Mouse (Mus musculus): ENCODE data around the gene Bptf. TPM values are rescaled to one million over a fixed set of nuclear protein-coding genes. Genes with fewer than 3 reads are reported as not detected.
"Not testable (repeated sequence)": the region's sequence is repeated elsewhere in the genome, so short reads cannot be mapped to it uniquely, and the experiment has no call there.

Bptf gene
- polyA plus RNA-seq, 1 experiment from 2014 or later = 45.5 TPM

GRCm38 (mm10) chr11:107102465-107103223 lies 29.3 kb downstream of the Bptf start:
- H3K4me2 ChIP-seq = no peak overlapping the region
- WGBS = 77% methylated on average over 11 of the region's 11 CpGs
- ATAC-seq (ENCODE audit: insufficient number of reproducible peaks, insufficient read depth, low FRiP score, low TSS enrichment, low read depth) = no peak
- peaks cover 32% of the 10 kb centered on the region for H3K4me1 ChIP-seq (replicated peaks)
- H3K4me3 ChIP-seq (replicated peaks) = no peak overlapping the region
- no peak overlapping the region for H3K27ac ChIP-seq
- no peaks in the 10 kb centered on the region for H3K9me3 ChIP-seq
- no peaks in the 10 kb centered on the region for H3K27me3 ChIP-seq
- no peak overlapping the region for H3K9ac ChIP-seq (replicated peaks)
- H3K36me3 ChIP-seq = peaks cover 47% of the 10 kb centered on the region

- H3K4me3 ChIP-seq (replicated peaks) = no peak overlapping the region
- H3K4me2 ChIP-seq = no peak overlapping the region
- no peak overlapping the region for H3K9ac ChIP-seq (replicated peaks)
- no peak overlapping the region for H3K27ac ChIP-seq
- 92% methylated on average over 5 of the region's 5 CpGs for WGBS
- H3K9me3 ChIP-seq = no peaks in the 10 kb centered on the region
- peaks cover 7% of the 10 kb centered on the region for H3K4me1 ChIP-seq (replicated peaks)
- no peaks in the 10 kb centered on the region for H3K27me3 ChIP-seq
- no peak for ATAC-seq (ENCODE audit: insufficient number of reproducible peaks, insufficient read depth, low FRiP score, low TSS enrichment, low read depth)
- H3K36me3 ChIP-seq = peaks cover 74% of the 10 kb centered on the region
Observed at GRCm38 (mm10) chr11:107096973-107097372, 35.0 kb downstream of the Bptf start.

- WGBS = 93% methylated on average over 7 of the region's 7 CpGs
- no peak overlapping the region for H3K4me2 ChIP-seq
- H3K9me3 ChIP-seq = no peaks in the 10 kb centered on the region
- ATAC-seq (ENCODE audit: insufficient number of reproducible peaks, insufficient read depth, low FRiP score, low TSS enrichment, low read depth) = no peak
- no peaks in the 10 kb centered on the region for H3K27me3 ChIP-seq
- no peaks in the 10 kb centered on the region for H3K4me1 ChIP-seq (replicated peaks)
- H3K27ac ChIP-seq = no peak overlapping the region
- no peak overlapping the region for H3K4me3 ChIP-seq (replicated peaks)
- no peak overlapping the region for H3K9ac ChIP-seq (replicated peaks)
- H3K36me3 ChIP-seq = peaks cover 80% of the 10 kb centered on the region
Observed at GRCm38 (mm10) chr11:107093871-107094270, 38.1 kb downstream of the Bptf start.

GRCm38 (mm10) chr11:107092637-107093036 lies 39.3 kb downstream of the Bptf start:
- Histone ChIP-seq H3K27me3 (no peaks in the 10 kb centered on the region), H3K4me1 (replicated peaks) (no peaks in the 10 kb centered on the region), H3K4me3 (replicated peaks) (no peak overlapping the region), H3K4me2 (no peak overlapping the region), H3K27ac (no peak overlapping the region), H3K9me3 (no peaks in the 10 kb centered on the region), H3K36me3 (peaks cover 76% of the 10 kb centered on the region), H3K9ac (replicated peaks) (no peak overlapping the region)
- ATAC-seq (ENCODE audit: insufficient number of reproducible peaks, insufficient read depth, low FRiP score, low TSS enrichment, low read depth) = no peak
- WGBS = 95% methylated on average over 7 of the region's 7 CpGs

- Histone ChIP-seq H3K27me3 (no peaks in the 10 kb centered on the region), H3K9ac (replicated peaks) (no peak overlapping the region), H3K4me2 (no peak overlapping the region), H3K27ac (no peak overlapping the region), H3K36me3 (peaks cover 80% of the 10 kb centered on the region), H3K9me3 (no peaks in the 10 kb centered on the region), H3K4me1 (replicated peaks) (no peaks in the 10 kb centered on the region), H3K4me3 (replicated peaks) (no peak overlapping the region)
- no peak for ATAC-seq (ENCODE audit: insufficient number of reproducible peaks, insufficient read depth, low FRiP score, low TSS enrichment, low read depth)
- 84% methylated on average over 5 of the region's 5 CpGs for WGBS
Observed at GRCm38 (mm10) chr11:107085866-107086265, 46.1 kb downstream of the Bptf start.

GRCm38 (mm10) chr11:107083480-107083879 lies 48.4 kb downstream of the Bptf start:
- ATAC-seq (ENCODE audit: insufficient number of reproducible peaks, insufficient read depth, low FRiP score, low TSS enrichment, low read depth) = no peak
- no peaks in the 10 kb centered on the region for H3K27me3 ChIP-seq
- H3K4me1 ChIP-seq (replicated peaks) = no peaks in the 10 kb centered on the region
- no peaks in the 10 kb centered on the region for H3K9me3 ChIP-seq
- WGBS = 82% methylated on average over 5 of the region's 5 CpGs
- no peak overlapping the region for H3K9ac ChIP-seq (replicated peaks)
- no peak overlapping the region for H3K27ac ChIP-seq
- H3K4me3 ChIP-seq (replicated peaks) = no peak overlapping the region
- H3K36me3 ChIP-seq = peaks cover 83% of the 10 kb centered on the region
- no peak overlapping the region for H3K4me2 ChIP-seq

GRCm38 (mm10) chr11:107065216-107065785 lies 66.6 kb downstream of the Bptf start:
- Histone ChIP-seq H3K4me3 (replicated peaks) (no peak overlapping the region), H3K27ac (no peak overlapping the region), H3K27me3 (no peaks in the 10 kb centered on the region), H3K4me1 (replicated peaks) (no peaks in the 10 kb centered on the region), H3K9me3 (no peaks in the 10 kb centered on the region), H3K9ac (replicated peaks) (no peak overlapping the region), H3K36me3 (peaks cover 93% of the 10 kb centered on the region), H3K4me2 (no peak overlapping the region)
- 91% methylated on average over 11 of the region's 11 CpGs for WGBS
- no peak for ATAC-seq (ENCODE audit: insufficient number of reproducible peaks, insufficient read depth, low FRiP score, low TSS enrichment, low read depth)

- H3K4me2 ChIP-seq = no peak overlapping the region
- H3K27me3 ChIP-seq = no peaks in the 10 kb centered on the region
- H3K4me3 ChIP-seq (replicated peaks) = no peak overlapping the region
- no peaks in the 10 kb centered on the region for H3K4me1 ChIP-seq (replicated peaks)
- ATAC-seq (ENCODE audit: insufficient number of reproducible peaks, insufficient read depth, low FRiP score, low TSS enrichment, low read depth) = no peak
- H3K9ac ChIP-seq (replicated peaks) = no peak overlapping the region
- H3K9me3 ChIP-seq = no peaks in the 10 kb centered on the region
- 83% methylated on average over 1 of the region's 1 CpGs for WGBS
- no peak overlapping the region for H3K27ac ChIP-seq
- peaks cover 93% of the 10 kb centered on the region for H3K36me3 ChIP-seq
Observed at GRCm38 (mm10) chr11:107064590-107064989, 67.3 kb downstream of the Bptf start.

- H3K4me2 ChIP-seq = no peak overlapping the region
- ATAC-seq (ENCODE audit: insufficient number of reproducible peaks, insufficient read depth, low FRiP score, low TSS enrichment, low read depth) = no peak
- no peak overlapping the region for H3K9ac ChIP-seq (replicated peaks)
- no peaks in the 10 kb centered on the region for H3K4me1 ChIP-seq (replicated peaks)
- no peak overlapping the region for H3K4me3 ChIP-seq (replicated peaks)
- H3K36me3 ChIP-seq = peaks cover 98% of the 10 kb centered on the region
- no peaks in the 10 kb centered on the region for H3K27me3 ChIP-seq
- no peaks in the 10 kb centered on the region for H3K9me3 ChIP-seq
- 95% methylated on average over 3 of the region's 3 CpGs for WGBS
- no peak overlapping the region for H3K27ac ChIP-seq
Observed at GRCm38 (mm10) chr11:107063067-107063466, 68.9 kb downstream of the Bptf start.

- no peak for ATAC-seq (ENCODE audit: insufficient number of reproducible peaks, insufficient read depth, low FRiP score, low TSS enrichment, low read depth)
- 80% methylated on average over 1 of the region's 1 CpGs for WGBS
- peaks cover 98% of the 10 kb centered on the region for H3K36me3 ChIP-seq
- H3K4me1 ChIP-seq (replicated peaks) = no peaks in the 10 kb centered on the region
- no peaks in the 10 kb centered on the region for H3K9me3 ChIP-seq
- no peaks in the 10 kb centered on the region for H3K27me3 ChIP-seq
- H3K27ac ChIP-seq = no peak overlapping the region
- H3K4me3 ChIP-seq (replicated peaks) = no peak overlapping the region
- no peak overlapping the region for H3K4me2 ChIP-seq
- H3K9ac ChIP-seq (replicated peaks) = no peak overlapping the region; the same call in 1 of the 2 replicates
Observed at GRCm38 (mm10) chr11:107060941-107061340, 71.0 kb downstream of the Bptf start.

GRCm38 (mm10) chr11:107059634-107060033 lies 72.3 kb downstream of the Bptf start:
- H3K27me3 ChIP-seq; ATAC-seq (ENCODE audit: insufficient number of reproducible peaks, insufficient read depth, low FRiP score, low TSS enrichment, low read depth); H3K4me2 ChIP-seq; H3K27ac ChIP-seq; H3K4me1 ChIP-seq (replicated peaks); H3K4me3 ChIP-seq (replicated peaks); H3K9me3 ChIP-seq; H3K9ac ChIP-seq (replicated peaks): not testable (repeated sequence)
- WGBS = 97% methylated on average over 3 of the region's 3 CpGs
- peaks cover 98% of the 10 kb centered on the region for H3K36me3 ChIP-seq

- Histone ChIP-seq H3K4me1 (replicated peaks) (no peaks in the 10 kb centered on the region), H3K9ac (replicated peaks) (no peak overlapping the region), H3K9me3 (no peaks in the 10 kb centered on the region), H3K36me3 (peaks cover 100% of the 10 kb centered on the region), H3K4me2 (no peak overlapping the region), H3K4me3 (replicated peaks) (no peak overlapping the region), H3K27me3 (no peaks in the 10 kb centered on the region), H3K27ac (no peak overlapping the region)
- ATAC-seq (ENCODE audit: insufficient number of reproducible peaks, insufficient read depth, low FRiP score, low TSS enrichment, low read depth) = no peak
- 95% methylated on average over 6 of the region's 6 CpGs for WGBS
Observed at GRCm38 (mm10) chr11:107057391-107057790, 74.5 kb downstream of the Bptf start.

All from limb, embryonic 12.5 days (tissue).